ENCODE assay signal across 11 mouse cellular contexts in genomic region chr3:84488716-84489115, GRCm38 (mm10). TPM values are rescaled to one million over a fixed set of nuclear protein-coding genes. Genes with fewer than 3 reads are reported as not detected.
DNase-seq lines count a peak whose midpoint lies in the region; ATAC-seq and TF ChIP-seq lines count a peak whose summit lies in the region.
"Had no signal": no experiment of that assay in that cellular context is flagged by ENCODE, and none has a peak within 500 bp of the region (broad histone marks: within the 10 kb centered on the region; RNA-seq: fewer than 3 reads in every experiment).

No protein-coding gene starts in this region.

- H3K27ac ChIP-seq in heart, embryonic 14.5 days (replicated peaks in 1 of 2; ENCODE audit: control insufficient read depth in 1 of 2, insufficient read depth in 1 of 2, low read depth in 2 of 2, low read length in 2 of 2): peak overlapping the region; percentile 3 to 17; a peak in 2 of 4 replicates
- no peak overlapping the region for H3K27ac ChIP-seq in left cerebral cortex, adult 2 months

- no peaks in the 10 kb centered on the region for H3K27me3 ChIP-seq in heart, embryonic 14.5 days (ENCODE audit: control insufficient read depth, insufficient read depth, low read length)

- no peak for TF ChIP-seq CTCF in left cerebral cortex, adult 2 months (IDR thresholded peaks at IDR 0.05)

- no peak overlapping the region for H3K4me2 ChIP-seq in heart, embryonic 14.5 days (ENCODE audit: low read length)

- H3K4me1 ChIP-seq in heart, embryonic 14.5 days (ENCODE audit: control insufficient read depth in 2 of 2, insufficient read depth in 2 of 2, low read length in 2 of 2): peaks cover 5 to 6% of the 10 kb centered on the region in 2 experiments; a peak in 2 of 4 replicates

- H3K9me3 ChIP-seq in heart, embryonic 14.5 days (ENCODE audit: control insufficient read depth, low read length): no peaks in the 10 kb centered on the region
- H3K9me3 ChIP-seq: midbrain, embryonic 10.5 days had no signal

- peak; percentile 25 for DNase-seq in adrenal gland, postnatal 14 days
- no peak for DNase-seq in adrenal gland, postnatal 10 days
- no peak for DNase-seq in heart, postnatal 25 days (ENCODE audit: low spot score)
- DNase-seq in left cerebral cortex, adult 18-20 months (ENCODE audit: low spot score in 2 of 2): peak; percentile 8 to 12
- DNase-seq in left cerebral cortex, adult 2 months (ENCODE audit: extremely low spot score in 1 of 2, low spot score in 2 of 2): no peak
- DNase-seq in layer of hippocampus, adult 8-10 months (ENCODE audit: low spot score in 2 of 2): peak; percentile 49 to 64
- DNase-seq: cerebellum, postnatal 10 days had no signal

- 61% methylated on average over 6 of the region's 6 CpGs for WGBS in heart, embryonic 14.5 days

- H3K36me3 ChIP-seq in heart, embryonic 14.5 days (ENCODE audit: control insufficient read depth, insufficient read depth, low read length): peaks cover 10% of the 10 kb centered on the region

- H3K4me3 ChIP-seq in heart, embryonic 14.5 days (ENCODE audit: control insufficient read depth in 1 of 2, insufficient read depth in 1 of 2, low read depth in 1 of 2, low read length in 2 of 2): no peak overlapping the region
- no peak overlapping the region for H3K4me3 ChIP-seq in left cerebral cortex, adult 2 months
- H3K4me3 ChIP-seq: midbrain, embryonic 10.5 days; myocyte had no signal

- no peak for ATAC-seq in heart, embryonic 14.5 days (ENCODE audit: insufficient number of reproducible peaks, insufficient read depth, low FRiP score, low read depth)
- no peak for ATAC-seq in megakaryocyte, adult 5-6 weeks (ENCODE audit: poor library complexity, severe bottlenecking)

- intact Hi-C loops in heart, postnatal 25 days (cut with DNase I): no loop called here
- intact Hi-C loops in left cerebral cortex, adult 2 months (cut with DNase I): loop anchor here (10.0 kb wide), 1 partner anchor 134 kb away; no protein-coding TSS in a partner anchor

- H3K9ac ChIP-seq in heart, embryonic 14.5 days (ENCODE audit: low read length): no peak overlapping the region

RNA-seq across cellular contexts. Expression of gene Fhdc1, which starts 8.5 kb away (rescaled TPM):
- total RNA-seq in adrenal gland, postnatal 14 days (2021): 13.6 and 15.1 TPM in 2 replicates
- 10 to 100 TPM; 10.8 to 24.9 TPM for total RNA-seq in adrenal gland, postnatal 10 days (2021)
- polyA plus RNA-seq in heart, embryonic 14.5 days (2014; fragmentation: Nextera tagmentation; extraction: Ambion mirVana): 0.68 and 0.80 TPM in 2 replicates
- under 1 TPM; 0.59 to 0.62 TPM for total RNA-seq in heart, postnatal 25 days (2021)
- 1 to 10 TPM; 4.6 to 6.1 TPM for total RNA-seq in left cerebral cortex, adult 18-20 months (2021)
- 1 to 10 TPM; 3.4 to 4.5 TPM for total RNA-seq in left cerebral cortex, adult 2 months (2021)
- 1 to 10 TPM; 3.5 to 6.4 (median 4.5) TPM for total RNA-seq in layer of hippocampus, adult 8-10 months (2022)
- total RNA-seq in megakaryocyte, adult 5-6 weeks (2015): 0.09 and 0.32 TPM in 2 replicates
- total RNA-seq in megakaryocyte, adult 5-6 weeks (2017): 0.65 and 0.73 TPM in 2 replicates

Comparison
In these comparisons a context has a peak if more than half of its experiments do, and no peak if none do; other contexts are left out.
1. DNase-seq: peak in adrenal gland, postnatal 14 days (single experiment), left cerebral cortex, adult 18-20 months (2 of 2) and layer of hippocampus, adult 8-10 months (2 of 2); none in adrenal gland, postnatal 10 days (single experiment), heart, postnatal 25 days (single experiment) and left cerebral cortex, adult 2 months (0 of 2).